Mouse (Mus musculus) layer of hippocampus, adult 9-10 months (tissue): ENCODE measurements at regions not wholly inside any gene's neighbourhood (a gene's known extent, or its start where the extent isn't known, plus 50 kb on each side); places are given as distances from the start of the nearest gene placed in this dataset.

Experiments
- DNase-seq: peaks from one replicate; pipeline ENCODE4 v3.0.0; 2022; ENCODE audit warnings: low spot score

DNA sequence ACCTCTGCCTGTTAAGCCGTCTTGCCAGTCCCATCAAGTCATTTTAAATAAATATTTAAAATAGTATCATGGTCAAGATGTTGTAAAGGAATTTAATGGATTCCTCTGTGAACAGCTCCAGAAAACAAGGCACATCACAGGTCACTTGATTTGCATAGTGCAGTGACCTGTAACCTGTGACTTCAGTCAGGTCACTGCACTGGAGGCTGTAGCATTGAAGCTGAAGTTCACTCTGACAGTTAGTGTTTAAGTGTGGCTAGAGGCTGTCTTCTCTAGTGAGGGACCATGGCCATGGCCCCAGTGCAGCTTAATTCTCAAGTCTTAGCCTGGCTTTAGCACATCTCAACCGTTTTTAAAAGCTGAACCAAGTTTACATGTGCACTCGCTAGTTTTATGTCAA lies 68.1 kb upstream of the Ercc4 start:
- no peak for DNase-seq

DNA sequence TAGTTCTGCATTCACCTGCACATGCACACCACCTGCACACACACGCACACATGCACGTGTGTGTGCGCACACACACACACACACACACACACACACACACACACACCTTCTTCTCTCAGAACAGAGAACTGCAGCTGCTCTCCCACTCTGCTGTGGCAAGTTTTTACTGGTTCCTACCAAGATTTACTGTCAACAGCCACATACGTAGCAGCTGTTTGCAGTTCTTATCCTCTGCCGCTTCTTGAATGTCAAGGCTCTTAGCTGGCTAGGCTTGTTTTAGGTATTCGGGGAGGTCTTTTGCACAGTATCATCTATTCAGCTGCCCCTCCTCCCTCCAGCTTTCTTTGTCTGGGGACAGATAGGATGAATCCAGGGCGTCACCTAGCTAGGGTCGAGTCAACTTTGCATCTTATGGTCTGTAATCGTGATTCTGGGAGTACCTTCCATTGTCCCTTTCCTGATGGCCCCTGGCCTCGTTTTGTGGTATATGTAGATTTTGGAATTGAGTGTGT lies 64.3 kb upstream of the Ercc4 start:
- DNase-seq, result no peak

- no peak for DNase-seq
Measured at GRCm38 (mm10) chr16:13046366-13047120, 62.9 kb upstream of the Ercc4 start.

DNA sequence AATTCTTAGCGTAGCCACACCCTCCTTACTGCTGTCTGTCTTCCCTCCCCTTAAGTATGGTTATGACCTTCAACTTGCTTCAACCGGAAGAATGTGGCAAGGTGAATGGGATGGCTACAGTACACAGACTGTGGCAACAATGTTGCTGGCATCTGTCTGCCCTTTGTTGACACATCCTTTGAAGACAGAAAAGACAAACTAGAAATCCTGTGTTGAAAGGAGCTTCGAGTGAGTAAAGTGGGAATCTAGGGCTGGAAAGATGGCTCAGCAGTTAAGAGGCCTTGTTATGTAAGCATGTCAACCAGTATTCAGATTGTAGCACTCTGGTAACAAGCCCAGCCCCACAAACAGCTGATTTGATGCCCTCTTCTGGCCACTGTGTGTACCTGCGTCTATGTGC lies 60.2 kb upstream of the Ercc4 start:
- no peak for DNase-seq

DNA sequence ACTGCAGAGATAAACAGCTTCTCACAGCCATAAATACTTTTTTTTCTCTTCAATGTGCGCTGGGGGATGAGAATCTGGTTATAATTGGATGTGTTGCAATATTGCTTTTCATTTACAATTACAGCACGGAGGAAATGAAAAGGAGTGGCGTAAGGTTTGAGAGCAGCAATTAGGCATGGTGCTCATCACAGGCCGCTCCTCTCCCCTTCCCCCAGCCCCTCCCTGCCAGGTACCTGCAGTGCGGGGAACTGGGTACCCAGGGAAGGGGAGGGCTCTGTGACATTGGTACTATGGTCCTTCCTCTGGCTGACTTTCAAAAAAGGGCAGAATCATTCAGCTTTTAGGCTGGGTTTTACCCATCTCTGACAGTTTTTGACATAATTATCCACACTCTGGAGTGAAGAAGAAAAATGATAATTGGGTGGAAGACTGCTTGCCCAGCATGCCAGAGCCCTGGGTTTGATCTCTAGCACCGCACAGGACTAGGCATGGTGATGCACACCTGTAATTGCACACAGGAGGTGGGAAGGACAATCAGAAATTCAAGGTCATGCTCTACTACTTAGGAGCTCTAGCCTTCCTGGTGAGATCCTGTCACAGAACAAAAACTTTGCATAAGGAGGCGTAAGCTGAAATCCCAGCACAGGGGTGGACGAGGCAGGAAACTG lies 59.1 kb upstream of the Ercc4 start:
- no peak for DNase-seq

GRCm38 (mm10) chr16:13054956-13055355 lies 54.5 kb upstream of the Ercc4 start:
- no peak for DNase-seq
